Mouse (Mus musculus) embryonic facial prominence, embryonic 10.5 days (tissue): ENCODE data around the gene Dyrk1b. TPM values are rescaled to one million over a fixed set of nuclear protein-coding genes. Genes with fewer than 3 reads are reported as not detected.

Experiments
- DNase-seq: peaks from one replicate; pipeline ENCODE4 v3.0.0-alpha.2; 2017; ENCODE audit warnings: low spot score
- H3K27ac ChIP-seq: fragments of 300-500 bp; sonication (generic); replicated peaks from 2 replicates; pipeline ENCODE4 v1.5.1; 2016; ENCODE audit warnings: mild to moderate bottlenecking
- H3K27me3 ChIP-seq: fragments of 300-500 bp; sonication (generic); replicated peaks from 2 replicates; pipeline ENCODE4 v1.6.1; 2016; ENCODE audit warnings: low read depth, mild to moderate bottlenecking; ENCODE audit not compliant: poor library complexity, severe bottlenecking
- H3K36me3 ChIP-seq: fragments of 300-500 bp; sonication (generic); replicated peaks from 2 replicates; pipeline ENCODE4 v1.6.1; 2016; ENCODE audit warnings: mild to moderate bottlenecking, moderate library complexity
- H3K4me1 ChIP-seq: fragments of 300-500 bp; sonication (generic); 2 replicates; pipeline ENCODE4 v1.6.1; 2016
- H3K4me3 ChIP-seq: fragments of 300-500 bp; sonication (generic); 2 replicates; pipeline ENCODE4 v1.5.1; 2016; ENCODE audit warnings: mild to moderate bottlenecking, moderate library complexity
- H3K9me3 ChIP-seq: fragments of 300-500 bp; sonication (generic); 2 replicates; pipeline ENCODE4 v1.6.1; 2016; ENCODE audit warnings: mild to moderate bottlenecking
- WGBS: fragments of 180-500 bp; shearing (Covaris S2); methylation state at CpG from one replicate; pipeline ENCODE4 v1.1.7; 2016; 5-methylcytosine and 5-hydroxymethylcytosine counted together
- polyA plus RNA-seq: library from polyadenylated mRNA; unstranded; fragments of >200 nt; fragmentation: Nextera tagmentation; extraction: Ambion mirVana; gene quantifications from 2 replicates; pipeline ENCODE4 v1.2.1, GENCODE M21; 2016

Gene Dyrk1b
- polyA plus RNA-seq, 1 experiment from 2014 or later = 16.6 TPM

DNA sequence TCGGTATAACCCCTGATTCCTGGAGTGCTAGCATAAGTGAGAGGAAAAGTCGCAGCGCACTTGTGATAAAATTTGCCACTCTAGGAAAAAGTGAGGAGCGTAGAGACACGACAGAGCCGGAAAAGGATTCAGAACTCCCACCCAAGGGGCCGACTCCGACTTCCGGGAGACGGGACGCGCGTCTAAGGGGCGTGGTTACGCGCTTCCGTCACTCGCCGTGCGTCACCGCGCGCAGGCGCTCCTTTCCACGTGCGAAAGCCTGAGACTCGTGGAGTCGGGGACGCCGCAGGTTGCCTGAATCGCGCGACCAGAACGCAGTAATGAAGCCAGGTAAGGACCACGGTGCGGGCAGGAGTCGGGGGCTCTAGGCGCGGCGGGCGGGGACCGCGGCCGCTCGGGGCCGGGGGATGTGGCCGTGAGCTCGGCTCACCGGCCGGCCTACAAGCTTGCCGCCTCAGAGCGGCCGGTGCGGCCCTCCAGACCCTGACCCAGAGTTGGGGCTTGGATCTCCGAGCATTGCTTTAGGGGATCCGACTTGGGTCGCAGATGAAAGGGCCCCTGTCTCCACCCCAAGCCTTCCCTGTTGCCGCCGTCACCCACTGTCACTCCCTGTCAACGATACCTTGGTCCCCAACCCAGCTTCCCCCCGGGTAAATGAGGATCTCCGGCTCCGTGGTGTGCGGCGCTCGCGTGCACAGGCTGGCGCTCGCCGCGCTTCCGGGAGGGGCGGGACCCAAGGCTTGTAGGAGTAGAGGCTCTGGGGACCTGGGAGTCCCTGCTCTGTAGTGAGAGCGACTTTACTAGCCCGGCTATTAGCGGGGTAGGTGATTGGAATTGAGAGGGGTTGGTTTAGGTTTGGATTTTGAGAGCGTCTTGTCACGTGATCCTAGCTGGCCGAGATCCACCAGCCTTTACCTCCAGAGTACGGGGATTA is 9.5 kb upstream of the Dyrk1b start, which contains the start of gene Fbl:
TSS of gene Fbl (plus strand) at position 222 of the 934 bp plus-strand sequence.
- DNase-seq = peak; percentile 95
- under 1% methylated on average over 80 of the region's 80 CpGs for WGBS
- H3K9me3 ChIP-seq = peaks cover 6% of the 10 kb centered on the region; the same call in 1 of the 2 replicates
- H3K27ac ChIP-seq = peak within 1 kb of the TSS; percentile 88
- H3K4me3 ChIP-seq = peak within 1 kb of the TSS; percentile 94
- peaks cover 15% of the 10 kb centered on the region for H3K36me3 ChIP-seq
- H3K4me1 ChIP-seq = peaks cover 30% of the 10 kb centered on the region
- no peaks in the 10 kb centered on the region for H3K27me3 ChIP-seq

DNA sequence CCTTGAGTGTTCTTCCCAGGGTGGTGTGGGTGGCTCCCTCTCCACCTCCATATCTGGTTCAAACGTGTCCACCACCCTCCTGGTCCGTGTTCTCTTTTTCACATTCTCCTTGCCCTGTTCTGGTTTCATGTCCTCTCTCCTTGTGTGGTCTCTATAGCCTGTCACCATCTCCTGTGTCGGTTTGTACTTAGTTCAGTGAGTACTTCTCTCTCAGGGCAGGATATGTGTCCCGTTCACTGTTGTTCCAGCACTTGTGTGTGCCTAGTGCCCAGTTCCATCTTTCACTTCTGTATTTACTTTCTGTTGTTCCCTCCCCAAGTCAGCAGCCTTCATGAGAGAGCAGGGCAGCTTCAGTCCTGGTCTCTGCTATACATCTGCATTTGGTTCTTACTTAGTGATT is 3.9 kb upstream of the Dyrk1b start:
- Histone ChIP-seq H3K4me3 (no peak overlapping the region), H3K27me3 (no peaks in the 10 kb centered on the region), H3K9me3 (no peaks in the 10 kb centered on the region), H3K27ac (no peak overlapping the region), H3K4me1 (peaks cover 23% of the 10 kb centered on the region), H3K36me3 (peaks cover 63% of the 10 kb centered on the region)
- DNase-seq = no peak
- 85% methylated on average over 4 of the region's 4 CpGs for WGBS

GRCm38 (mm10) chr7:28179741-28180377 is 590 bp downstream of the Dyrk1b start:
- DNase-seq = peak; percentile 96

DNA sequence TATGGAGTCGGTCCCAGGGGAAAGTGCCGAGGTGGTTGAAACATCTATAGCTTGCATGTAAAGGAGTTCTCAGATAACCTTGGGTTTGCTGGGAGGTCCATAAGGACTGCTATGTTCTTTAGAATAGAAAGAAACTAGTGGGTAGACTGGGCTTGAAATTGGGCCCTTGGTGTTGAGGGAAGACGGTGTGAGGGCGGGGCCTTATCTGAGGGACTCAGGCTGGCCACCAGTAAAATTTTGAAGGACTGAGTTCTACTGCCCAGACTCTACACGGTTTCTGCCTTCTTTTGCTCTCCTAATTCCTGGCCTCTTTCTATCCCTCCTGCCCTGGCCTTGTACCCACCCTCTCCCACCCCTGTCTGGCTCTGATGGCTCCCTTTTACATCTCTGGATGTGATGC is 1.6 kb downstream of the Dyrk1b start:
- WGBS = 84% methylated on average over 5 of the region's 5 CpGs
- Histone ChIP-seq H3K27me3 (no peaks in the 10 kb centered on the region), H3K4me3 (peak overlapping the region; percentile 87), H3K4me1 (peaks cover 19% of the 10 kb centered on the region), H3K36me3 (peaks cover 86% of the 10 kb centered on the region), H3K9me3 (no peaks in the 10 kb centered on the region), H3K27ac (peak overlapping the region; percentile 99; the same call in 1 of the 2 replicates)
- no peak for DNase-seq

More at GRCm38 (mm10) chr7:28179741-28180377, 590 bp downstream of the Dyrk1b start:
- Histone ChIP-seq H3K27me3 (no peaks in the 10 kb centered on the region), H3K4me1 (peaks cover 19% of the 10 kb centered on the region), H3K9me3 (no peaks in the 10 kb centered on the region), H3K4me3 (peak overlapping the region; percentile 87), H3K27ac (peak overlapping the region; percentile 99), H3K36me3 (peaks cover 86% of the 10 kb centered on the region)
- under 1% methylated on average over 52 of the region's 56 CpGs for WGBS

DNA sequence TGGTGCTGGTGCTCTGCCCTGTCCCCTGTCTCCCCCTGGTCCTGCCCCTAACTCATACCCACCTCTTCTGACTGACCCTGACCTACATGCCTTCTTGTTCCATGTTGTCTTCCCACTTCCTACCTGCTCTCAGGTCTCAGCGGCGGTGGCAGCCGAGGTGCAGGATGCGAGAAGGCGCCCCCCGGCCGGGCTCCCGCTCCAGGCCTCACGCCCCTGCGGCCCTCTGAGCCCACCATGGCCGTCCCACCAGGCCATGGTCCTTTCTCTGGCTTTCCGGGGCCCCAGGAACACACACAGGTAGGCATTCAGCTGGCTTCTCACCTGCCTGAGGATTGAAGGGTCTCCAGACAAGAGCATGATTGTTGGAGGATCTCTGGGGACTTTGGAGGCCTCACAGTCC is 2.1 kb downstream of the Dyrk1b start:
- no peaks in the 10 kb centered on the region for H3K27me3 ChIP-seq
- peaks cover 19% of the 10 kb centered on the region for H3K4me1 ChIP-seq
- H3K36me3 ChIP-seq = peaks cover 86% of the 10 kb centered on the region
- 0 out of 2 replicates have a peak overlapping the region, but pooled peaks have one; percentile 45 for H3K27ac ChIP-seq
- peak overlapping the region; percentile 87 for H3K4me3 ChIP-seq
- no peaks in the 10 kb centered on the region for H3K9me3 ChIP-seq
- WGBS = 96% methylated on average over 12 of the region's 12 CpGs
- no peak for DNase-seq

GRCm38 (mm10) chr7:28182320-28182719 is 3.1 kb downstream of the Dyrk1b start:
- Histone ChIP-seq H3K9me3 (no peaks in the 10 kb centered on the region), H3K27ac (no peak overlapping the region), H3K27me3 (no peaks in the 10 kb centered on the region), H3K4me3 (no peak overlapping the region; the same call in 1 of the 2 replicates), H3K4me1 (peaks cover 19% of the 10 kb centered on the region), H3K36me3 (peaks cover 86% of the 10 kb centered on the region)
- no peak for DNase-seq
- WGBS = 96% methylated on average over 22 of the region's 22 CpGs

- 92% methylated on average over 14 of the region's 14 CpGs for WGBS
- Histone ChIP-seq H3K4me1 (peaks cover 6% of the 10 kb centered on the region), H3K36me3 (peaks cover 100% of the 10 kb centered on the region), H3K27ac (no peak overlapping the region), H3K27me3 (no peaks in the 10 kb centered on the region), H3K9me3 (no peaks in the 10 kb centered on the region), H3K4me3 (no peak overlapping the region)
- no peak for DNase-seq
Measured at GRCm38 (mm10) chr7:28185884-28186283, 6.6 kb downstream of the Dyrk1b start.

GRCm38 (mm10) chr7:28186631-28187030 is 7.4 kb downstream of the Dyrk1b start:
- Histone ChIP-seq H3K36me3 (peaks cover 100% of the 10 kb centered on the region), H3K4me1 (no peaks in the 10 kb centered on the region), H3K4me3 (no peak overlapping the region), H3K27ac (no peak overlapping the region), H3K9me3 (no peaks in the 10 kb centered on the region), H3K27me3 (no peaks in the 10 kb centered on the region)
- 91% methylated on average over 8 of the region's 8 CpGs for WGBS
- no peak for DNase-seq

DNA sequence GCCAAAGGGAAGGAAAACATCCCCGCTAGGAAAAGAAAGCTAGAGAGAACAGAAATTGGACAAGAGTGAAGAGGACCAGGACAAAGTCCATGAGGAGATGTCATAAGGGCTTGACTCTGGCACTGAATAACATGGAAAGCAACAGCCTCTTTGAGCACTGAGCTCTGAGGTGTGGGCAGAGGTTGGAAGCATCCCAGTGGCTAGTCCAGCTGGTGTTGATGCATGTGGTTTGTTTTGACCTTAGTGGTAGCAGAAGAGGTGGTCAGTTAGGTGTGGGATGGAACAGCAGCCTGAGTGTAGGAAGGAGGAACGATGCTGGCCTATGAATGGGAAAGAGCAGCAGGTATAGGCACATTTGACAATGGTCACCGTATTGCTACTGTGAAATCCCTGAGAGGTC is 12.2 kb downstream of the Dyrk1b start:
- no peaks in the 10 kb centered on the region for H3K27me3 ChIP-seq
- no peak for DNase-seq
- no peaks in the 10 kb centered on the region for H3K9me3 ChIP-seq
- WGBS = 93% methylated on average over 3 of the region's 3 CpGs
- no peak overlapping the region for H3K4me3 ChIP-seq
- H3K4me1 ChIP-seq = no peaks in the 10 kb centered on the region
- peaks cover 98% of the 10 kb centered on the region for H3K36me3 ChIP-seq
- no peak overlapping the region for H3K27ac ChIP-seq

- WGBS = 90% methylated on average over 1 of the region's 1 CpGs
- Histone ChIP-seq H3K4me1 (no peaks in the 10 kb centered on the region), H3K27me3 (no peaks in the 10 kb centered on the region), H3K9me3 (no peaks in the 10 kb centered on the region), H3K36me3 (peaks cover 98% of the 10 kb centered on the region), H3K27ac (no peak overlapping the region), H3K4me3 (no peak overlapping the region)
- DNase-seq = no peak
Measured at GRCm38 (mm10) chr7:28191903-28192302, 12.6 kb downstream of the Dyrk1b start.

- Histone ChIP-seq H3K27ac (no peak overlapping the region), H3K9me3 (no peaks in the 10 kb centered on the region), H3K4me1 (no peaks in the 10 kb centered on the region), H3K36me3 (peaks cover 85% of the 10 kb centered on the region), H3K27me3 (no peaks in the 10 kb centered on the region), H3K4me3 (no peak overlapping the region)
- no peak for DNase-seq
- 85% methylated on average over 5 of the region's 5 CpGs for WGBS
Measured at GRCm38 (mm10) chr7:28195414-28196098, 16.3 kb downstream of the Dyrk1b start.

DNA sequence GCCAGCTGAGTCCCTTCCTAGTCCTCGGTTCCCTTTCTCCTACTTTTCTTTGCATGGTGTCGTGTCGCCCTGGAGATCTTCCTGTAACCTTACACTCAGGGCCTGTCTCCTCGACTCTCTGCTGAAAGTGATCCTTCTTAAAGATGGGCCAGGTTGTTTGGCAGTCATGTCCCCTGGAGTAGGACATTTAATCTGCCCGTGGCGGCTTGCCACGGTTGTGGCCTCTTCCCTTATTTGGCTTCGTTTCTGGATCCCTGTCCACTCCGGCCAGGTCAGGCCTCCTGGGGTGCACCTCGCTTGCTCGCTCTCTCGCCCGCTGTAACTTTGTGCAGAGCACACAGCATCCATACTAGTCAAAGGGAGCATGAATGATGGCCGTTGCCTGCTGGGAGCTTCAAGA is 17.3 kb downstream of the Dyrk1b start:
- H3K27ac ChIP-seq = no peak overlapping the region; the same call in 1 of the 2 replicates
- 82% methylated on average over 14 of the region's 14 CpGs for WGBS
- no peaks in the 10 kb centered on the region for H3K27me3 ChIP-seq
- peaks cover 76% of the 10 kb centered on the region for H3K36me3 ChIP-seq
- no peak overlapping the region for H3K4me3 ChIP-seq
- H3K9me3 ChIP-seq = no peaks in the 10 kb centered on the region
- DNase-seq = no peak
- no peaks in the 10 kb centered on the region for H3K4me1 ChIP-seq
